Mouse (Mus musculus) testis, adult 2 months (tissue): ENCODE data around the gene Lrrc4.

Source experiments
- CTCF ChIP-seq: fragments of 200-500 bp; IDR thresholded peaks from 2 replicates; pipeline ENCODE4 v1.5.1; 2012; ENCODE audit warnings: low read depth, mild to moderate bottlenecking, inconsistent platforms, low read length, moderate library complexity; ENCODE audit not compliant: control insufficient read depth, insufficient read depth, insufficient replicate concordance
- POLR2A ChIP-seq: fragments of 200-500 bp; IDR thresholded peaks from 2 replicates; pipeline ENCODE4 v1.6.1; 2012; ENCODE audit warnings: low read depth, mild to moderate bottlenecking, inconsistent platforms, low read length, moderate library complexity; ENCODE audit not compliant: control insufficient read depth

DNA sequence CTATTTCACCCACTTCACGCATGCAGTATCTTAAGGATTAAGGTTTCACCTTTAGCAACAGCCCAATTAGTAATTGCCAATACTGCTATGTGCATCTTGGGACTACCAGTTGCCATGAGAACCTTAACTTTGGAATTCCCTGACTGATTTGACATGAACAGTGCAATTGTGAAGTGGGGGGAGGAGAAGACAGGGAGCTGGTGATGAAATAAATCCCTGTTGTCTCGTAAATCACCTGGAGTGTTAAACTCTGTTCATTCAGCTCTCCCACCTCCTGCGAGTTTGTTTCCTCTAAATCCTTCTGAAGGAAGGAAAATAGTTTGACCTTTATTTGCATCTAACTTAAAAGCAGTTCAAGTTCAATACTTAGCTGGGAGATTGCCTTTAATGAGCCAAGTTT lies 69.8 kb downstream of the Lrrc4 start:
- no peak for TF ChIP-seq CTCF
- TF ChIP-seq POLR2A = no peak
